In the genomic region with DNA sequence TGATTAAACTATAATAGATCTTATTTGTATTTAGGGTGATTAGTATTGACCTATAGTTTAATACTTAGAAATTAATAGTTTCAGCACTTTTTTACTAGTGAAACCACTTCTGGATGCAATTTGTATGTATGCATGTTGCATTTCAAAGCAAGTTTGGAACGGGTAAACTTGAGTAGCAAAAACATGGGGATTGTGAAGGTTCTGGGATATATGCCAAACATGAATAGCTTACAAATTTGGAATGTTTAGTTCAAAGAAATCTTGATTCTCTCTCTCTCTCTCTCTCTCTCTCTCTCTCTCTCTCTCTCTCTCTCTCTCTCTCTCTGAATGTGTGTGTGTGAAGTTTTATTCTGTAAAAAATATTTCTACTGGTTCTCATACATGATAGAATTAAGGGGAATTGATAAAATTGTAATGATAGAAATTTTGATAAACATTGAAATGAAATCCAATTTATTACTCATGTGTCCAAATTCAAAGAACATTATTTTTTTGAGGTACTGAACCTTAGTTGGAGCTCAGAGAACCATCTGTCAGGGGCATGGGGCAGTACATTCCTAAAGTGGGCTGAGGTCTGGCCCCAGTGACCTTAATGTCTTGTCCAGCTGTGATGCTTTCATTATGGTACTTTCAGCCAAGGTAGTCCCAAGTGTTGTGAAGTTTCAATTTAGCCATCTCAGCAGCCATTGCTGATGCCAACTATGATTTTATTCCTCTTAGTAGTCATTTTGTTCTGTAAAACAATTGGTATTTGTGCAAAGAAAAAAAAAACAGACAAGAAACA, we compare ENCODE assay signal across 23 mouse cellular contexts.
DNase-seq lines count a peak whose midpoint lies in the region; ATAC-seq and TF ChIP-seq lines count a peak whose summit lies in the region.
"Had no signal": no experiment of that assay in that cellular context is flagged by ENCODE, and none has a peak within 500 bp of the region (broad histone marks: within the 10 kb centered on the region; RNA-seq: fewer than 3 reads in every experiment).

No protein-coding gene starts in this region.

- no peak overlapping the region for H3K9ac ChIP-seq in lung, postnatal 0 days (replicated peaks; ENCODE audit: low read depth)
- H3K9ac ChIP-seq: forebrain, embryonic 15.5 days; heart, embryonic 15.5 days; limb, embryonic 13.5 days; liver, embryonic 14.5 days; midbrain, embryonic 15.5 days had no signal

- no peaks in the 10 kb centered on the region for H3K4me1 ChIP-seq in lung, postnatal 0 days (ENCODE audit: insufficient read depth, low read depth, low read length)
- H3K4me1 ChIP-seq: forebrain, embryonic 15.5 days; heart, embryonic 15.5 days; hindbrain, embryonic 10.5 days; limb, embryonic 13.5 days; midbrain, embryonic 15.5 days had no signal

- WGBS in lung, postnatal 0 days, result 15% methylated on average over 1 of the region's 1 CpGs

- no peak overlapping the region for H3K27ac ChIP-seq in lung, postnatal 0 days (ENCODE audit: low read length)
- H3K27ac ChIP-seq: forebrain, embryonic 15.5 days; heart, embryonic 15.5 days; hindbrain, embryonic 10.5 days; hindbrain, postnatal 0 days; limb, embryonic 13.5 days; liver, embryonic 14.5 days; midbrain, embryonic 15.5 days had no signal

- intact Hi-C loops in heart, postnatal 14 days (cut with DNase I), result no loop called here

- TF ChIP-seq EP300 in lung, postnatal 0 days (IDR thresholded peaks at IDR 0.05), result no peak

- H3K4me2 ChIP-seq in lung, postnatal 0 days (replicated peaks; ENCODE audit: low read depth, low read length), result no peak overlapping the region
- H3K4me2 ChIP-seq: forebrain, embryonic 15.5 days; heart, embryonic 15.5 days; limb, embryonic 13.5 days; midbrain, embryonic 15.5 days had no signal

- no peak overlapping the region for H3K4me3 ChIP-seq in lung, postnatal 0 days (ENCODE audit: low read depth, low read length)
- H3K4me3 ChIP-seq: forebrain, embryonic 15.5 days; heart, embryonic 15.5 days; hindbrain, embryonic 10.5 days; limb, embryonic 13.5 days; midbrain, embryonic 15.5 days had no signal

- no peaks in the 10 kb centered on the region for H3K9me3 ChIP-seq in lung, postnatal 0 days (ENCODE audit: low read length)
- H3K9me3 ChIP-seq: forebrain, embryonic 15.5 days; heart, embryonic 15.5 days; hindbrain, embryonic 10.5 days; limb, embryonic 13.5 days; midbrain, embryonic 15.5 days had no signal

- peak; percentile 35 for DNase-seq in embryo, embryonic 10 days (ENCODE audit: low spot score)
- DNase-seq in embryo, embryonic 11 days, result no peak
- DNase-seq in heart, adult 11 months, result peak; percentile 88
- no peak for DNase-seq in heart, postnatal 14 days
- DNase-seq in lung, postnatal 0 days (ENCODE audit: low spot score), result peak; percentile 35
- DNase-seq in lung, postnatal 25 days (ENCODE audit: low spot score), result no peak
- DNase-seq in mesoderm, embryonic 11.5 days (ENCODE audit: low read depth, low spot score), result peak; percentile 27
- no peak for DNase-seq in right cerebral cortex, postnatal 36 days (ENCODE audit: low spot score in 2 of 2)
- DNase-seq: adrenal gland, postnatal 36 days; cerebellum, postnatal 10 days; kidney, adult 11 months; kidney, postnatal 10 days; lung, postnatal 10 days; right cerebral cortex, postnatal 14 days; thymus, adult 2 months had no signal

- TF ChIP-seq CTCF in lung, postnatal 0 days (IDR thresholded peaks at IDR 0.05), result no peak

- no peaks in the 10 kb centered on the region for H3K36me3 ChIP-seq in lung, postnatal 0 days (ENCODE audit: insufficient read depth, low read length)
- H3K36me3 ChIP-seq: forebrain, embryonic 15.5 days; heart, embryonic 15.5 days; hindbrain, embryonic 10.5 days; limb, embryonic 13.5 days; midbrain, embryonic 15.5 days had no signal

- H3K27me3 ChIP-seq in lung, postnatal 0 days (replicated peaks; ENCODE audit: insufficient read depth, low read length), result no peaks in the 10 kb centered on the region
- H3K27me3 ChIP-seq: forebrain, embryonic 15.5 days; heart, embryonic 15.5 days; limb, embryonic 13.5 days; midbrain, embryonic 15.5 days had no signal

- no peak for ATAC-seq in lung, postnatal 0 days
- ATAC-seq: CD4-positive, CD25-positive, alpha-beta regulatory T cell, adult 4 months; forebrain, embryonic 15.5 days; hindbrain, postnatal 0 days; midbrain, embryonic 15.5 days had no signal

Comparison
In these comparisons a context has a peak if more than half of its experiments do, and no peak if none do; other contexts are left out.
1. DNase-seq: peak in embryo, embryonic 10 days (single experiment), heart, adult 11 months (single experiment), lung, postnatal 0 days (single experiment) and mesoderm, embryonic 11.5 days (single experiment); none in embryo, embryonic 11 days (single experiment), heart, postnatal 14 days (0 of 2), lung, postnatal 25 days (single experiment) and right cerebral cortex, postnatal 36 days (0 of 2).